Mouse (Mus musculus) frontal cortex, postnatal 10 days (tissue): ENCODE results near the gene Tnfrsf11a.
"Not testable (repeated sequence)": the region's sequence is repeated elsewhere in the genome, so short reads cannot be mapped to it uniquely, and the experiment has no call there.

ENCODE experiments used
- DNase-seq, 2 experiments: peaks; one replicate each; pipeline ENCODE4 v3.0.0; 2022; ENCODE audit warnings: low spot score in 2 of 2, mixed read lengths in 1 of 2

The Tnfrsf11a gene

DNA sequence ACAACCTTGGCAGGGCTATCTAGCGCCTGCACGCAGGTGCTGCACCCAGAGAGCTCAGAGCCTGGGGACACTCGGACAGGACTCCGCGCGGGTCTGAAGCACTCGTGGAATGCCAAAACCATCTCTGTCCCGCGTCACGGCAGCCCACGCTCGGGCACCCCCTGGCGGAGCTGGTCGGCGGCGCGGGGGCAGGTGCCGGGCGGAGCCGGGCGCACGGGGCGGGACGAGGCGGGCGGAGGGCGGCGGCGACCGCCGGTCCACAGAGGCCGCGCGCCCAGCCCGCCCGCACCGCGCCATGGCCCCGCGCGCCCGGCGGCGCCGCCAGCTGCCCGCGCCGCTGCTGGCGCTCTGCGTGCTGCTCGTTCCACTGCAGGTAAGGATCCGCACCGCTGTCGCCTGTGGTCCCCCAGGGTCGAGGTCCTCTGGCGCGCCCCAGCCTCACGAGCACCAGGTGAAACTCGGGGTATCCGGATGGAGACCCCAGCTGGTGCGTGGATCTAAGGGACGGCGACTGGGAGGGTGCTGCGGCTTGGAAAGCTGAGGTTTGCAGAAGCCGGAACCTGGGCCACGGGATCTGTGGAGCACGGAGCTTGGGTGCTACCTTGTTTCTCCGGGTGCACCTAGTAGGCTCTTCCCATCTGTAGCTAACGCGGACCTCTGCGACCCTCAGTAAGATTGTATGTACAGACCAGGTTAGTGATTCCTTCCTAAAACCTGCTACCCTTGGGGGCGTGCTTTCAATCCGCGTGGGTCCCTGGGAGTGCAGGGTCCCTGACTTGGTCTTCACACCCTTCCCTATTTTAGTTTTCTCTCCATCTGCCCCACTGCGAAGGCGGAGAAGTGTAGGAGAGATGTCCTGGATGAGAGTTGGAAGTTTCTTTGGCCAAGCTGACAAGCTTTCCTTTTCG, at the start of gene Tnfrsf11a:
TSS of gene Tnfrsf11a (plus strand) at position 262 of the 908 bp plus-strand sequence.
- peak in 1 of 2 experiments; percentile 49 for DNase-seq

DNA sequence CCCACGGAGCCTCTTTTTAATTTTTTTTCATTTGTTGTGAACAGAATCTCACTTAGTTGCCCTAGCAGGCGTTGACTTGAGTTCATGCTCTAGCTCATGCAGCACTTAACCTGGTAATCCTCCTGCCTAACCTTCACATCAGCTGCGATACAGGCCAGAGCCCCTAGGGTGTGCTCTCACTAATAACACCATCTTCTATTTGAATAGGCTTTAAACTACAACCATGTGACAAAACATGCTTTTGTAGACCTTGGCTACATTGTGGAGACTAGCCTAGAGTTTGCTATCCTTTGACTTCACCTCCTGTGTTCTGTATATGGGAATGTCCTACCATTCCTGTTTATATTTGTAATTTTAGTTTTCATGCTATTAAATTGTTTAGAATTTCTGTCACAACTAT, 45.2 kb upstream of the Tnfrsf11a start:
- no peak for DNase-seq

DNA sequence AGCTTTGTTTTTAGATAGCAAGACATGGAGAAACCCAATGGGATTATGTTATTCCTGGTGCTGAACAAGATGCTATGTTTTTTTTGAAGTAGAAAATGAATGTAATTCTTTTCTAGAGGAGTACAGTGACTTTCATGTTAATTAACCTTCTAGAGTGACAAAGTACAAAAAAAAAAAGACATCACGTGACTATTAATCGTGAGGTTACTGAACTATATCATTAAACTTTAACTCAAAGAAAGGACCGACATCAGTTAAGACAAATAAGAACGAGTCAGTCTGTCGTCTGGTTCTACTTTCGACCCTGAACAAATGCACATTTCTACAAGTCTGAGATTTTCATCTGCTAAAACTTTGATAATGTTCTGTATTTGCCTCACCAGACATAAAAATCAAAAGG, 42.2 kb upstream of the Tnfrsf11a start:
- DNase-seq = no peak

DNA sequence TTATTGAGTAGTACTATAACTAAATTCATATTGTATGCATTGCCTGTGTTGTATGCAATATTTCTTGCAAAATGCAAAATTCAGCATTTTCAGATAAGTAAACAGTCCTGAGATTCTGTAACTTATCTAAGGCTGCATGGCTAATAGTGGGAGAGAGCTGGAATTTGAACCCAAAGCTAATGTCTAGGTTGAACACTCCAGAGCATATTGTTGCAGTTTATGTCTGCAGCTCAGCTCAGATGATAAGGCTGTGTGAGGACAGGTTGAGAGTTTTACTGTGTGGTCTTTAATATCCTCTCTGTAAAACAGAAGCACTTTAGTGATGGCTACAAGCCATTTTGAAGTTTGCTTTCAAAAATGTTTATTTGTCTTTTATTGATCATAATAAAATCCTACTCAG, 41.0 kb upstream of the Tnfrsf11a start:
- DNase-seq = no peak

DNA sequence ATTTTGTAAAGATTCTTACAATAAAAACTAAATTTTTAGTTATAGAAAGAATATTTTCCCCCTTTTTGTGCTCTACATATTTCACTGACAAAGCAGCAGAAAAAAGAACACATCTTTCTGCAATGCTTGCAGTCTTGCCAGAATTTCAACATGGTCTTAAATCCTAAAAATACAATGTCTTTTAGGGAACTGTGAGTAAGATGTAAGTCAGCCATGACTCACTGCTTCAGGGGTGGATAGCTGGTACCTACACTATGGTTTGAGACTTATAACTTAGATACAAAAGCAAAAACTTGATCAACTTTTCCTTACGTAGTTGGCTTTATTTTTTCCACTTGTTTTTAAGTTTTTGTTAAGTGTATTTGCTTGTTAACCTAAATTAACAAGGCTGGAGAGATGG, 38.0 kb upstream of the Tnfrsf11a start:
- no peak for DNase-seq

DNA sequence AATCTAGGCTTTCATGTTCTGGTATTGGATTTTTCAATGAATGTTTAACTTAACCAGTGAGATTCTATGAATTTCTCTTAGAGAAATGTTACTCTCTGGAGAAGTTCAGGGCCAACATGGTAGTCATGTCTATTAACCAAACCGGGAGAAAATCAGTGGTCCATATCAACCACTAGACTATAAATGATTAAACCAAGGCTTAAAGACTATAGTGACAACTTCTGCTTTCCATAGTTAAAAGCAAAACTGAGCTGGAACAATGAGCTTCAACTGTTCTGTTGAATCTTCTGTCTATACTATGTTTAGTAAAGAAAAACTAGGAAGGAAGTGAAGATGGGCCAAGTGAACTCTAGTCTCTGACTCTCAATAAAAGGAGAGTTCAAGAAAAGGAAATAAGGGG, 34.1 kb upstream of the Tnfrsf11a start:
- no peak for DNase-seq

DNA sequence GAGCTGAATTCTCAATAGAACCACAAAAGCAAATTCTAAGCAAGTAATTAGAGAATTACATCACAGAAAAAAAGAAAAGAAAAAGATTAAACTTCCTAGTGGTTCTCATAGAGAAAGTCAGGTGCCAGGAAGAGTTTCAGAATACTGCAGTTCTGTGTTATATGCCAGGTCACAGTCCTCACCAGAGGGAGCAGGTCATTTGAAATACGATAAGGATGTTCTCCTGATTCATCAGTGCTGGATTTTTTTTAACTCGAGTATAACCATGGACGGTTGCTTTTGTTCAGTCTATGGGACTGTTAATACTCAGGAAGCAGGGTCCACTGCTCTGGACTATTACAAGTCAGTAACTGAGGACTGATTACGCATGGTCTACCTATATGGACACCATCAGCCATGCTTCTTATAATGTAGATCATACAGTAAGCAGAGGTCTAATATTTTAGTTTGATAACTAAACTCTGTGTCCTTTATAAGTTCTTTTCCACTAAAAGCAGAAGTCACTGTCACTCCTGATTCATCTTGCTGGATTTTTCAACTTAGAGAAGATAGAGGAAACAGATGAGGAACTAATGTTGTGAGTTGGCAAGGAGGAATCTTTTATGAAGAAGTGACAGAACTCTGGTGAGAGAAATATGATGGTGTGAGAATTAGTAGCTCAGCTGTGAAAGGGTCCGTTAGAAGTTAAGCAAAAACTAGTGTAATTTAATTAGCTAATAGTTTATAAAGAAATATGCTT, 33.5 kb upstream of the Tnfrsf11a start:
- DNase-seq = no peak

DNA sequence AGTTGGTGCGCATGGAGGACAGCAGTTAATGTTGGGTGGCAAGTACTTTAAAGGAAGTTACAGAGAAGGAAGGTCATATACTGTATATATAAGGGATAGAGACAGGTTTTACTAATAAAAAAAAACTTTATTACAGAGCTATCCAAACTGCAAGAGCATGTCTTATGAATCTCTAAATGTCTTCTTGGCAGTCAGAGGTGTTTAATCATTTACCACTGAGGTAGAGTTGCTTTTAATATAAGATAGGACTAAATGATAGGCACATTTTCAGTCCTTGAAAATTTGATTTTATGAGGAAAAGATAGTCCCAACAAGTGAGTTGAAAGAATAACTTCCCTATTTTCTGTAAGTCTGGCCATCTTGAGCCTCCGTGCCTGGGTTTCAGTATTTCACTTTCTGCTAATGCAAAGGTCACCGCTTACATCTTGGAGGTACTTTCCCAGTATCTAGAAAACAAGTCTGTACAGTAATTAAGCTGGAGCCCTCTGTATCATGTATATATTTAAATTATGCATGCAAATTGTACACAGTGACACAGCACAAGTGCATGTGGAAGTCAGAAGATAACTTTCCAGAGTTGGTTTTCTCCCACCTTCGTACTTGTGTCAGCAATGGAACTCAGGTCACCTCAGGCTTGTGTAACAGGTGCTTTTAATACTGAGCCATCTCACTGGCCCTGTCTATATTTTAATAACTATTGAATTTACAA, 32.3 kb upstream of the Tnfrsf11a start:
- no peak for DNase-seq

DNA sequence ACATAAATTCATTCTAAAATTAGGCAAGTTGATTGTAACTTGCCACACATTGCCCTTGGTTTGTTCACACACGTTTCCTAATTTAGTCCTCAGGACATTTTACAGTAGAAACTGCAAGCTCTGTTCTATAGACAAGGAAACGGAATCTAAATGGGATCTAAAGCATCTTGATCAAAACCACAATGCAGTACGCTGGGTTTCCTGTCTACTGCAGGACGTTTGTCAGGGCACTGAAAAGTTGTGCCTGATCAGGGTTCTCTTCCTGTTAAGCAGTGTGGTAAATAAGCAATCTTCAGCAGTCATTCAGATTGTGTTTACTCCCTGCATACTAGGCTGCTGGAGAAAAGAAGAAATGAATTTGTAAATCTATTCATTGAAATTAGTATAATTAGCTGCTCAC, 28.3 kb upstream of the Tnfrsf11a start:
- no peak for DNase-seq

DNA sequence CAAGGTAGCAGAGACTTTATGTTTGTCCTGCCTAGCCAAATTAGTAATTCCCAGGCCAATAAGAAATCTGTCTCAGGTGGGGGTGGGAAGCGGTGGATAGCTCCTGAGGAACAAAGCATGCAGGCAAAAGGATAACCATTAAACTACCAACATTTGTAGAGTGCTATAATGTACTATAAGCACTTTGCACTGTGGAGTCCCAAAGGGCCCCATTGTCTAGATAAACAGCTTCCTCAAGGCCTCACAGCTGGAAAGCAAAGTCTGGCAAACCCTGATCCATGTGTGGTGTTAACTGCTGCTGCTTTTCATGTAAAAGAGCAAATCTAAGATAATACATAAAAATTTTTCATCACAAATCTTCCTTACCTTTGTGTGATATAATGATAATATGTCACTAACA, 27.6 kb upstream of the Tnfrsf11a start:
- DNase-seq = no peak

DNA sequence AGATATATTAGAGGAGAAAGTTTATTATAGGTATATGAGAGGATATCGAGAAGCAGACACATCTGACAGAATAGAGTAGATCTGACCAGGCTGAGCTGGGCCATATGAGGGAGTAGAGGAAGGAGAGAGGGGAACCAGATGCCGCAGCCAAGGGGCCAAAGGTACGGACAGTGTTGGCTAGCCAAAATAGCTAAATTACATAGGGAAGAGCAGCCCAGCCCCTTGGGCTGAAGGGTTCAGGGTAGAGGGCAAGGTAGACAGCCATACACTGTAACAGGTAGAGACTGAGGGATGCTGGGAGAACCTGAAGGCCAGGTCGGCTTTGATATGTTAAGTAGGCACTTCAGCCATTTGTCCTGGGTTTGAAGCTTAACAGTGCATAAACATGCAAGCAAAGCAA, 21.7 kb upstream of the Tnfrsf11a start:
- DNase-seq = no peak

DNA sequence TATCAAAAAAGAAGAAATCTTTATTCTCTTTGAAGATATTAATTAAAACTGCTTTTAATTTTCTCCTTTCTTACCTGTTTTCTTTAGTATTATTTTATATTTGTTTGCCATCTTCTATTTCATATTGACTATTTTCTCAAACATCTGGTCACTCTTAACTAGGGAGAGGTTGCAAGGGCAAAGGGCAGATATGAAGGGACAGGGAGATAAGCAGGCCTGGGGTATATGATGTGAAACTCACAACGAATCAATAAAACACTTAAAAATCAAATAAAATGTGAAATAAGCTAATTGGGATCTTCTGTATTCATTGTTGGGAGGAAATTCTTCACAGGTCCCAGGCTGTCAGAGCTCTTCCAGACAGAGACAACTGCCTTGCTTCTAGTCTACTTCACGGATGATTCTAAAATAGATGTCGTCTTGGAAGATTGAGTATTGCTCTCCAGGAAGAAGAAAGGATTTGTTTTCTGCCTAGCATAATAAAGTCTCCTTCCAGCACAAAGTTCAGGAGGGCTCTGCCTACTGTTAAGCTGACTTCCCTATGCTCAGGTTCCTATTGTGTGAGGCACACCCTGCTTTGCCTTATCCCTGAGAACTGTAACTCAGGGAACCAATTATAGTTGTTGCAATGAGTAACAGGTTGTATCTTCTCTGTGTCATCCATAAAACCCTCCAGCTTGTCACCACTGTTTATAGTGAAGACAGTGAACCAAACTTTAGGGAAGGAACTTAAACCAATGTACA, 20.9 kb upstream of the Tnfrsf11a start:
- DNase-seq = no peak

DNA sequence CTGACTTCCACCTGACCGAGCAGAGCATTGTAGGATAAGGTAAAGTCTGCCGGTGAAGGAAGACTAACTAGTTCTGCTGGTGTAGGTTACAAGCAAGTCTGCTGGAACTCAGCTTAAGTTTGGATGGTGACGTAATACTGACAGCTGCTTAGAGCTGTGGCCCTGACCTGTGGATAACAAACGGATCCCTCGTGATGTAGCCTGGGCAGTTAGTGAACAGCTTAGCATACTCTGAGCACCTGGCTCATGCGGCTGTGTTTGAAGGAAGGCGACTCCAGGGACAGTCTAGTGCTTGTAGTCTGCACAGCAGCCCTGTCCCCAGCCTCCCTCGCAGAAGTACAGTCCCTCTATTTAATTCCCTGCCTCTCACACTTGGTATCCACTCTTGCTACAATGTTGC, 14.9 kb upstream of the Tnfrsf11a start:
- DNase-seq = no peak

DNA sequence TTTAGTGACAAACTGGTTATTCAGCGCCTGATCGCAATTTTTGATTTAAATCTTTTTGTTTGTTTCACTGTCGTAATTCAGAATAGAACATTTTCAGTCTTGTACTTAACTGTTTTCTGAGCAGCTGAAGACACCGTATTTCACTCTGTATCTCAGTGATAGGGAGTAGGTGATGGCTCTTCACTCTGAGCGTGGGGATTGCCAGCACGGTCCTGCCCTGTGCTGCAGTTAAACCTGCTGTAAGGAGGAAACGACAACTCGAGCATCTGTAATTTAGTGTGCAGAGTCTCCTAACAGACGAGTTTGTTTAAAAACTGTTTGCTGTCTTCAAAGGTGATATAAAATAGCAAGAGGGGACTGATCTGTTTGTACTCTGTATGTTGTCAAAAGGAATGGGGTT, 14.4 kb upstream of the Tnfrsf11a start:
- DNase-seq = not testable (repeated sequence)

DNA sequence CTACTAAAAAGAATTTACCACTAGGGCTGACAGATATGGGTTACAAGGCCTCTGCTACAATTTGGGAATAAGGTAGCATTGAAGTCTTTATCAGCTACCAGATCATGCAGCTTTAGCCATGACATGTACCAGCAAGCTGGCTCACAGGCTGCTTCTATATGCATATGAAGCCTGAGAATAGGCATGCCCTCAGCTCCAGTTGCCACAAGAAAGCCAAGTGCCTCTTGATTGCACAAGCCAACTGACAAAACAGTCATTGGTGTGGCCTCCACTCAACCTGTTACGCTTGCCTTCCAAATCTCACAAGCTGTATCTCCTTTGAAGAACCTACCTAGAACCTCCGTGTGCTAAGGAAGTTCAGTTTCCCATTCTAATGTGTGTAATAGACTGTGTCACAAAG, 12.1 kb upstream of the Tnfrsf11a start:
- no peak for DNase-seq

DNA sequence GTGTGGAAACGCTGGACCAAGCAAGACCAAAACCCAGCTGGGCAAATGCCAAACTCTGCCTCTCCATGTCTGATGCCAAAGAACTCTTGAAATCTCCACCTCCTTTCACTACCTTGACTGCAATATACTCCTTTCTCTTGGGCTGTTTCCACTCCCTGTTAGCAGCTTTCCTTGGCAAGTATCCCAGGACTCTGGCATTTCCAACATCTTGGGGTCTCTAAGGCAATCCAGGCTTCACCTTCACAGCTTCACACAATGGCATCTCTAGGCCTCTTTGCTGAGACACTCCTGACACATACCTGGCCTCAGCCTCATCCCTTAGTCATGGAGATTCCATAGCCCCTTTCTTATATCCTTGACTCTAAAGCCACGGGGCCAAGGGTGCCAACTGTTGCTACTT, 9.8 kb upstream of the Tnfrsf11a start:
- no peak for DNase-seq

DNA sequence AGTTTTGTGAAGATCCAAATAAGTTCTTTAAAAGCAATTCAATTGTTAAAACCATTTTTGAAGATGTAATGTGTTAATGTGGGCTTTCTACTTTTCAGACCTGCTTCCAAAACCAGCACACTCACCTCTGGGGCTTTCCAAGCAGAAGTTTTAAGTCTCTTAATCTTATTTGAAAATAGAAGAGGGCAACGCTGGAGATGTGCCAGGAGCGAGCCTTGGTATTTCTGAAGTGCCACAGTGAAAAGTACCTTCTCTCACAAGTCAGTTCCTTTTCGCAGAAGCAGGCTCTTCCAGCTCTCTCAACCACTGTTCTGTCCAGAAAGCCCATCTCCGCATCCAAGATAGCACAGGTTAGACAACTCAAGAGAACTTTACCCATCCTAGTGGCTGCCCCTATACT, 4.1 kb upstream of the Tnfrsf11a start:
- no peak for DNase-seq

DNA sequence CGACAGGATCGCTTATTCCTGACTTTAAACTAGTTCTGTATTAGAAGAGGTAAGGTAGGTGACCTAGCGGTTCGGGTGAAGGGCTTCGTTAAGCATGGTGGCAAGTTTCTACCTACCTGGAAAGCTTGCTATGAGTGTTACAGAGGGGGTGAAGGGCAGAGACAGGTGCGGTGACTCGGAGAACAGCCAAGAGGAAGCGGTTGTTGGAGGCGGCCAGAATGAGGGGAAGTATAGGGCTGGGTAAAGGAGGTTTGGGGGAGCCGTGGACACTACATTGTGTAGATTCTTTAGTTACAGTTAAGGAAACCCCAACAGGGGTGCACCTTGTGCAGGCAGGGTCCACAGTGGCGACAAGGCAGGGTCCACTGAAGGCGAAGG, 450 bp upstream of the Tnfrsf11a start:
- no peak for DNase-seq

DNA sequence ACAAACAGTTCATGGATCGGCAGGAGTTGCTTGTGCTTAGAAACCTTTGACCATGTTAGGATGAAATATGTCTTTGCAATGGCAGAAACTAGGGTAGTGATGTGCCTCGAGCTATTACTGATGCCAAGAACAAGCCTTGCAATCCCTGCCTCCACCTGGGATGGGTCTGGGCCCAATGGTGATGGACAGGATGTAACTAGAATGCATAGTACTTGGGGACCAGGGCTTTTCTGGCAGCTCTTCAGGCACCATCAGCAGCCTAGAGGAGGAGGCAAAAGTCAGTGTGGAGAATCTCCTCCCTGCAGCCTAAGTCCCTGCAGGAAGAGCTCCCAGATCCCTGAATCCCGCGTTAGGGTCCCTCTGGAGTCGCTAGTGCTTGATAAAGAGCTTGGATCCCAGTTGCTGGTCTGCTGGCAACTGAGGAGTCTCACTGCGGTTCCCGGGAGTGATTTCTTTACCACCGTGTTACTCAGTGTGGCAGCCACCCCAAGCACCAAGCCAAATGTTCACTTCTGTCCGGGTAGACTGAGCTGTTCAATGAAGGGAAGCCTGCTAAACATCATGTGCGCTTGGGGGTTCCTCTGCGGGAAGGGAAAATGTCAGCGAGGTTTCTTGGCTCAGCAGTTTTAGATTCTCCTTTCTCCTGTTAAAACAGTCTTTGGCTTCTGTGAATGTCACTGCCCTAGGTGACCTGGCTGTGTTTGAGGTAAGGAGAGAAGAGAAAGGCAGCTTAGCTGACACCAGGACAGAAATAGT, 1.1 kb downstream of the Tnfrsf11a start:
- DNase-seq = no peak

DNA sequence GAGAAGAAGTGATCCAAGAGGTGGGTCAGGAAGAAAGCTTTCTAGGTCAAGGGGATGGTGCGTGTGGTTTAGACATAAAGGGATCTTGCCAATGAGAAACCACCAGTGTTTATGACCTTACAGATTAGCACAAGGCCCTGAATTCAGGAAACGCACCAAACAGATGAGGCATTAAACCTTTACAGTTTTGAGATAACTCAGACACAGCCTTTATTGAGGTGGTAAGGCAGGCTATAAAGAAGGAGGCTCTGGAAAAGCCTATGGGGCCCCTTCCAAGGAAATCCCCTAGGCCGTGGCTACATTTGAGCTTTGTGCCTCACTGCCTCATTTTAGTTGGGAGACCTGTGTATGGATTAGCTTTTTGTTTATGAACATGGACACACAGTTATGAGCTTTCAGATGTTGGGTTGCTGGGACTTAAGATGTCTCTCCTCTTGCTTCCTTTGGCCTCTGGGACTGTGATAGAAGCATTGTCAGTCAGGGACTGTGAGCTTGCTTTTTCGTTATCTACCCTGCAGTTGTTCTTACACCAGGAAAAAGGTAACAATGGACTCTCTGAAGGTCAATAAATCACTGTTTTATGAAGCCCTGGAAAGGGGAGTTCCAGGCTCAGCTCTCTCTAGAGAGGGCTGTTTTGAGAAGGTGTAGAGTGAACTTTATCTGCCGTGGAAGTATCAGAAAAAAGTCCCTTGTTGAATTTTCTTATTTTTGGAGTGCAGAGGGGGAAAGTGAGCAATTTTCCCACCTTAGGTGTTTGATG, 3.9 kb downstream of the Tnfrsf11a start:
- DNase-seq = no peak
